Mouse (Mus musculus) cerebellum, postnatal 14 days (tissue): Measurements from ENCODE around the gene Agap2.

Experiments used
- DNase-seq, 2 experiments: peaks; one replicate each; pipeline ENCODE4 v3.0.0; 2021; ENCODE audit warnings: mixed read lengths in 2 of 2

Gene Agap2

DNA sequence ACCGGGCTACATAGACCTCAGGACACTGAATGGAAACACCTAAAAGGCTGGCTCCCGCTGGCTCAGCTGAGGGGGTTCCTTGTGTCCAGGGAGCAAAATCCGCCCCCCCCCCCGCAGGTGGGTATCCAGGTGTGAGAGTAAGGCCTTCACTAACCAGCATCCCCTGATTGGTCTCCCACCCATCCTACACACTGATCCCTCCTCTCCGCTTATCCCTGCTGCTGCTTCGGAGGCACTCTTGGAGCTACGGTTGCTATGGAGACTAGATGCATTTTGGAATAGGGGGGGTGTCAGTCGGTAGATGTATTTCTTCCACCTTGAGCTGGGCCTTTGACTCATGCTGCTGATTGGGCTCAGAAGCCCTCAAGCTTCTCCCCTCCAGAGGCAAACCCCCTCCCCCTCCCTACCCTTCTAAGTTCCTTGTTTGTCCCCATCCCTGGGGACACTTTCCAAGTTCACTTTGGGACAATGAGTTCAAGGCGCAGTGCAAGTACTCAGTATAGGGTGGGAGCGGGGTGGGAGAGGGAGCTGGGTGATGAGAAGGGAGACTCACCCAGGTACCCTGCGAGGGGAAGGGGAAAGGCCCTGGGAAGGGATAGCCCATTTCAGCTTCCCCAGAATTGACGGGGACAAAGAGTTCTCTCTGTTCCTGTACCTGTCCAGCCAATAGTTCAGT is 3.1 kb downstream of the Agap2 start:
- peak in 1 of 2 experiments; percentile 47 for DNase-seq

DNA sequence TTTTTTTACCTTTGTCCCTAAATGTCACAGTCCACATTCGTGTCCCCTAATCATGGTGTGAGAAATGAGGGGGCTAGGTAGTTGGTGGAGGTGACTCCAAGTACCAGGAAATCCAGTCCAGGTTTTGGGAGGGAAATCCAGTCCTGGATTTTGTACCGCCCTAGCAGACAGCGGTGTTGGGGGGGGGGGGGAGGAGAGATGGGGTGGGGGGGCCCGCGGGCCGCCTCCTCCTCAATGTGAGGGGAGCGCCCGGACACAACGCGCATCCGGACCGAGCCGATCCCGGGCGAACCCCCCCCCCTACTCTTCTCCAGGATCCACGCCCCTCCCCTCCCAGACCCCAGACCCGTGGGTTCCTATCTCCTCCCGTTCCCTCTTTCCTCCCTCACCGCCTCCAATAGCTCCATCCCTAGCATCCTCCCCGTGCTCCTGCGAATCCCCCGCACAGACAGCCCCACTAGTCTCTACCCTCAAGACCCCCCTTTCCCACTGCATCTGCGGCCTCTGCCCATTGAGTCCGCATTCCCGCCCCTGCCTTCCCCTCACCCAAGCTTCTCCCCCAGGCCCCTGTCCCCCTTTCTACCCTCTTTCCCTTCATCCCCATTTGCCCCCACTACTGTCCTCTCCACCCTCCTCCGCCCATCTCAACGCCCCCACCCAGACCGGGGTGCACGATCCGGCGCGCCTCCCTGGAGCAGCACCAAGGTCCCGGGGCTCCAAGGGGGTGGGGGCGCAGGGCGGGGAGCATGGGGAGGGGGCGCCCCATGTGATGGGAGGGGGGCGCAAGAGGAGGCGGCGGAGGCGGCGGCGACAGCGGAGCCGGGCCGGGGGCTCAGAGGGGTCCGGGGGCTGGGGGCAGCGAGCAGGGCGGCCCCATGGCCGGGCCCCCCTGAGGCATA is 3.8 kb downstream of the Agap2 start:
- peak; percentile 87 to 88 for DNase-seq

DNA sequence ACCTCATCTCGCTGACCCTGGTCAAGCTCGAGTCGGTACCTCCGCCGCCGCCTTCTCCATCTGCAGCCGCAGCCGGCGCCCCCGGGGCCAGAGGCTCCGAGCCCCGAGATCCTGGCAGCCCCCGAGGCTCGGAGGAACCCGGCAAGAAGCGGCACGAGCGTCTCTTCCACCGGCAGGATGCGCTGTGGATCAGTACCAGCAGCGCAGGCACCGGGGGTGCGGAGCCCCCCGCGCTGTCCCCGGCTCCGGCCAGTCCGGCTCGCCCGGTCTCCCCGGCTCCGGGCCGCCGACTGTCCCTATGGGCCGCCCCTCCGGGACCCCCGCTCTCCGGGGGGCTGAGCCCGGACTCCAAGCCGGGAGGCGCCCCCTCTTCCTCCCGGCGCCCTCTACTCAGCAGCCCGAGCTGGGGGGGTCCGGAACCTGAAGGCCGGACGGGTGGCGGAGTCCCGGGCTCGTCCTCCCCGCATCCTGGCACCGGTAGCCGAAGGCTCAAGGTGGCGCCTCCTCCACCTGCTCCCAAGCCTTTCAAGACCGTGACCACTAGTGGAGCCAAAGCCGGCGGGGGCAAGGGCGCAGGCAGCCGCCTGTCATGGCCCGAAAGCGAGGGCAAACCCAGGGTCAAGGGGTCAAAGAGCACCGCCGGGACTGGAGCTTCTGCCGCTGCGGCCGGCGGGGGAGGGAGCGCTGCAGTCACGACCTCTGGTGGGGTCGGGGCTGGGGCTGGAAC is 4.7 kb downstream of the Agap2 start:
- DNase-seq, result peak; percentile 76 to 80

GRCm38 (mm10) chr10:127080901-127081780 is 6.1 kb downstream of the Agap2 start:
- peak; percentile 65 to 70 for DNase-seq

GRCm38 (mm10) chr10:127081996-127082620 is 7.0 kb downstream of the Agap2 start:
- DNase-seq, result peak in 1 of 2 experiments; percentile 24

GRCm38 (mm10) chr10:127083292-127083914 is 8.3 kb downstream of the Agap2 start:
- DNase-seq, result peak in 1 of 2 experiments; percentile 26

DNA sequence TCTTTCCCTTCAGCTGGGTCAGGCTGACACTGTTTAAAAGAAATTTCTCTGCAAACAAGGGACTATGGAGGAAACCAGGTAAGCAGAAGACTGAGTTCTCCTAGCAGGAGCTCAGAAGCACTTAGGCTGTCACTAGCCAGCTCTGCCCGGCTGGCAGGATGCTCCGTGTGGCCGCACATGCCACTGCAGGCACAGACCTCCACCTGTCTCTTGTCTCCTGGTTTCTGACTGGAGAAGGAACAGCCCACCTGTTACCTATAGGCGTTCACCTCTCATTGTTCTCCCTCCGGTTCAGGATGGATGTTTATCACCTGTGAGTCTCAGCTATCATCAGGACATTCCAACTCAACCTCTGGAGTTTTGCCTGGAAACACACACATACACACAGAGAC is 8.8 kb downstream of the Agap2 start:
- DNase-seq, result peak in 1 of 2 experiments; percentile 66

DNA sequence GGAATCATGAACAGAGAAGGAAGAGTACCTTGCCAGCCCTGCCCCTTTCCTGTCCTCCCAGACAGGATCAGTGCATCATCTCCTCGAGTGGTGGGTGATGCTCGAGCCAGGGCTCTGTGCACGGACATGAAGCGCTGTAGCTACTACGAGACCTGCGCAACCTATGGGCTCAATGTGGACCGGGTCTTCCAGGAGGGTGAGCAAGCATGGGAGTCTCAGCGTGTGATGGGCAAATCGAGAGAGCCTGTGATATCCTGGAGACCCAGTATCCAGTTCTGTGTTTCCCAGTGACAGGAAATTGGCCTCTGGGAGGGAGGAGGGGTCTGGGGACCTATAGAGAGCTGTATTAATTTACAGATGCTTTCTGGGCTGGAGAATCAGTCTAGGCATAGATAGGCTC is 10.0 kb downstream of the Agap2 start:
- no peak for DNase-seq

DNA sequence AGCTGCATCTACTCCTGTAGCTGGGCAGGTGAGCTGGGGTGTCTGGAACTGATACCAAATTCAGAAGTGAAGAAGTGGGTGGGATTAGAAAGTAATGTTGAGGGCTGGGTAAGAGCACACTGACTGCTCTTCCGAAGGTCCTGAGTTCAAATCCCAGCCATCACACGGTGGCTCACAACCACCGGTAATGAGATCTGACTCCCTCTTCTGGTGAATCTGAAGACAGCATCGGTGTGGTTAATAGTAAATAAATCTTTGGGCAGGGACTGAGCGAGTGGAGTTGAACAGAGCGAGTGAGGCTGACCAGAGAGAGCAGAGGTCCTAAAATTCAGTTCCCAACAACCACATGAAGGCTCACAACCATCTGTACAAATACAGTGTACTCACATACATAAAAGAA is 10.5 kb downstream of the Agap2 start:
- no peak for DNase-seq

DNA sequence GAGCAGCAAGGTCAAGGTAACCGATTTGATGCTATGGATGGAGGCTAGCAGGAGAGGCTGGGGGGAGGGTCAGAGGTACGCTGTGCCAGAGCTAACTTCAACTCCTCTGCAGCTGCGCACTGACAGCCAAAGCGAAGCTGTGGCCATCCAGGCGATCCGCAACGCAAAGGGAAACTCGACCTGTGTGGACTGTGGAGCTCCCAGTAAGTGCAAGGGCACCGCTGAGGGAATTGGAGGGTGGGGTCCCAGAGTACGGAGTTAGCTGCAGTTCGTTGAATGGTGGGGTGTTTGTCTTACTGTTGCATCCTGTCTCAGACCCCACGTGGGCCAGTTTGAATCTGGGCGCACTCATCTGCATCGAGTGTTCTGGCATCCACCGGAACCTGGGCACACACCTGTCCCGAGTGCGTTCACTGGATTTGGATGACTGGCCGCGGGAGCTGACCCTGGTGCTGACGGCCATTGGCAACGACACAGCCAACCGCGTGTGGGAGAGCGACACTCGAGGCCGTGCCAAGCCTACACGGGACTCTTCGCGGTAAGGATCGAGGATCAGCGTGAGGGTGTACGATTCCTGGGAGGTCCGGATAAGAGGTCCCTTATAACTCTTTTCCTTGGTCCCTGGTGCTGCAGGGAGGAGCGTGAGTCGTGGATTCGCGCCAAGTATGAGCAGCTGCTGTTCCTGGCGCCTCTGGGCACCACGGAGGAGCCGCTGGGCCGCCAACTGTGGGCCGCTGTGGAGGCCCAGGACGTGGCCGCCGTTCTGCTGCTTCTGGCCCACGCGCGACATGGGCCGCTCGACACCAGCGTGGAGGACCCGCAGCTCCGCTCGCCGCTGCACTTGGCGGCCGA is 15.7 kb downstream of the Agap2 start:
- peak; percentile 54 to 63 for DNase-seq

DNA sequence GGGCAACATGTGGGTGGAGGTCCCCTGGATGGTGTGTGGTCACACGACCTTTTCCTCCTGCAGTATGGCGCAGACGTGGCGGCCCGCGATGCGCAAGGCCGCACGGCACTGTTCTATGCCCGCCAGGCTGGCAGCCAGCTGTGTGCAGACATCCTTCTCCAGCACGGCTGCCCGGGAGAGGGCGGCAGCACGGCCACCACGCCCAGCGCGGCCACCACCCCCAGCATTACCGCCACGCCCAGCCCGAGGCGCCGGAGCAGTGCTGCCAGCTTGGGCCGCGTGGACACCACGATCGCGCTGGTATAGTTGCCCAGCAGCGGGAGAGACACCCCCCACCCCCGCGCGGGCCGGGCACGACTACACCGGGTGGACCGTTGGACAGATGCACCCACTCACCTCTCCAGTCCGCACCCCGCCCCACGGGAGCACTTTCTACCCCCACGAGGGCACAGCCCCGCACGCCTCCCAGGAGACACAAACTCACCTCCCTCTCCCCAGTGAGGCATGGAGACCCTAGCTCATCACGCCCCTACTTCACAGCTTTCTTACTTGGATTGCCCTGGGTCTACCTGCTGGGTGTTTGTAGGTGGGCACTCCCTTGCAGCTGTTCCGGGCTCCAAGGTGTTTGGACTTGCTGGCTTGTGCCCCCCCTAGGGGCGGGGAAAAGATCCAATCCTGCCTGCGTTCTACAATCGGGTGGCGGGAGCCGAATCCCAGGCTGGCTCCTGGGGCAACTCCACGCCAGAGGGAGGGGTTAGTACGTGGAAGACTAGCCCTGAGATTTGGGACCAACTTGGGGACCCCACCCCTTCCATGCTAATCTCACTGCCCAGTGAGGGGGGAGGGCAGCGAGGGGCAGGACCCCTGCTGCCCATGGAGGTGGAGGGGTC is 16.7 kb downstream of the Agap2 start:
- peak; percentile 40 to 53 for DNase-seq

DNA sequence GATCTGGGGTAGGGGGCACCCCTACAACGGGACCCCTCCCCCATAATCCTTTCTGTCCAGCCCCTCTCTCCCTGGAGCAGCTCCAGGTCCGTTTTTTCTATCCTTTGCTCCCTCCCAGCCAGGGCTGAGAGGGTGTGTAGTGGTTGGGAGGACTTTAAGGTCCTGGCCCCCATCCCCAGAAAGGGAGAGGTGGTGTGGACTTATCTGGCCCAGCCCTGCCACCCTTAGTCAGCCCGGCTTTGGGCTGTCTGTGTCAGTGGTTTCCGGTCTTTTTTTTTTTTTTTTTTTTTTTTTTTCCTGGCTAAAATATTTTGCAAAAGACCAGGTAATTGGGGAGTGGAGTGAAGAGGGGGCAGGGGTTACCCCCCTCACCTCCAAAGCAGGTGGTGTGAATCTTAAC is 17.7 kb downstream of the Agap2 start:
- no peak for DNase-seq

GRCm38 (mm10) chr10:127094382-127094802 is 19.3 kb downstream of the Agap2 start:
- DNase-seq, result peak in 1 of 2 experiments; percentile 43

GRCm38 (mm10) chr10:127098514-127098913 is 23.4 kb downstream of the Agap2 start:
- DNase-seq, result no peak

DNA sequence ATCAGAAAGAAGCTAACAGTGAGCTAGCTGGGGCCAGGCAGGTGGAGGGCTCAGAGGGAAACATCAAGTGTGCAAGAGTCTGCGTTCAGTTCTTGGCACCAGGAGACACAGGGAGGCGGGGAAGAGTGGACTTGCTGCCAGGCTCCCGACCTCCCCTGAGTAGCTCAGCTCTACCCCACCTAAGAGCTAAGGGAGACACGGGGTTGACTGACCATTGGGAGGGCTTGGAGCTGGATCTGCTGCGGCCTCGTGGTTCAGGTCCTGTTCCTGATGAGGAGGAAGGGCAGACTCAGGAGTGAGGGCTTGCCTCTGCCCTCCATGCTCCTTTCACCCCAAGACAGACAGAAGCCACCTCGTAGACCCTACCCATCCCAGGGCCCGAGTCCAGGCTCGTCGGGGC is 24.1 kb downstream of the Agap2 start:
- DNase-seq, result no peak

DNA sequence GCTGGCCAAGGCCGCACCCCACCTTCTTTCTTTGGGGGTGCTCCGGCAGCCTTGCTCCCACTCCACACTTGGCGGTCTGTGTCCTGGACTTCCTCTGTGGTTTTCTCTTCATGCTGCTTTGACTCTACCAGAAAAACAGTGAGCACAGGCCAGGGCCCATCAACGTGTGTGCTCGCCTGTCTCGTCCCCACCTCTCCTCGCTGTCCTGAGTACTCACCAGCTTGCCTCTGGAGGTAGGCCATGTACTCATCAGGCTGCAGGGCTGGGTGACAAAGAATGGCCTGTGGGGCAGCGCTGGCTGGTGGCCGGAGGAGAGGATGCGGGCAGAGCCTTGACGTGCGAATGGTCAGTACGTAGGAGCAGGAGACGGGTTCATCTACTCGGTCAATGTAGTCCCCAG is 24.8 kb downstream of the Agap2 start:
- DNase-seq, result no peak

- DNase-seq, result no peak
Observed at GRCm38 (mm10) chr10:127100414-127100813, 25.3 kb downstream of the Agap2 start.

DNA sequence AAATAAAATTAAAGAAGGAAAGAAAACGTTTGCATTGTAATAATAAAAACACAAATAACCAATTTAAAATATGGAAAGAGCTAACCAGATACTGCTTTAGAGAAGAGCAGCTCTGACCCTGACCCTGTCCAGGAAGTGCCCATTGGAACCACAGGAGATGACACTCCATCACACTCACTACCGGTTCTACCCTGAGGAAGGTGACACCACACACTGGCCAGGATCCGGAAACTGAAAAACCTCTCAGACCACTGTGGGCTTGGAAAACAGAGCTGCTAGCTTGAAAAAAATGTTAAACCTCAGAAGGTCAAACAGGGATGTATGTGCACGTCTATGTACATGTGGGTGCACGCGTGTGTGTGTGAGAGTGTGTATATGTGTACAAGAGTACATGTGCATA is 26.1 kb downstream of the Agap2 start:
- DNase-seq, result no peak

DNA sequence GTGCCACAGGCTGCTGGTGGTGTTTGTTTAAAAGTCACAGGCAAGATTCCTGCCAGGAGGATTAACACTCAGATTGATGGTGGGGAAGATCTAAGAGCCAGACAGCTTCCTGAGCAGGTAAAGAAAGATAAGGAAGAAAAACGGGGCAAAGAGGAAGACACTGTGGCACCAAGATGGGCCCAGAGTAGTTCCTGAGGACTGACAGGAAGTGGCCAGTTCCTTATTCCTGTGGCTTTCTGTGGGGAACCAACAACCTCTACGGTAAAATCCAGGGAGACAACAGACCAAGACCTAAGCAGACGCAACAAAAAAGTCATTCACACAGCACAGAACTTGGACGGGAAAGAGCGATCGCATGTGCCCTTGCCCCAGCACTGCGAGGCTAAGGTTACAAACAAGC is 28.5 kb downstream of the Agap2 start:
- no peak for DNase-seq
